Comparison of ENCODE assay signal across 29 mouse cellular contexts in genomic region chr2:155787949-155788931, GRCm38 (mm10). TPM values are rescaled to one million over a fixed set of nuclear protein-coding genes. Genes with fewer than 3 reads are reported as not detected.
DNase-seq lines count a peak whose midpoint lies in the region; ATAC-seq and TF ChIP-seq lines count a peak whose summit lies in the region.
"Had no signal": no experiment of that assay in that cellular context is flagged by ENCODE, and none has a peak within 500 bp of the region (broad histone marks: within the 10 kb centered on the region; RNA-seq: fewer than 3 reads in every experiment).

No protein-coding gene starts in this region.

- H3K9me3 ChIP-seq in hindbrain, postnatal 0 days (ENCODE audit: low read length), result no peaks in the 10 kb centered on the region
- no peaks in the 10 kb centered on the region for H3K9me3 ChIP-seq in hindbrain, embryonic 13.5 days
- H3K9me3 ChIP-seq: embryonic facial prominence, embryonic 13.5 days; heart, embryonic 15.5 days; liver, embryonic 13.5 days; midbrain, embryonic 12.5 days; stomach, embryonic 15.5 days had no signal

- H3K79me2 ChIP-seq in heart, adult 2 months (replicated peaks; ENCODE audit: control insufficient read depth, insufficient read depth, low read length), result no peaks in the 10 kb centered on the region

- peak; percentile 52 for DNase-seq in hindbrain, postnatal 0 days (ENCODE audit: low spot score)
- DNase-seq in cerebellum, adult 11-12 months, result peak; percentile 68
- peak; percentile 72 for DNase-seq in cerebellum, adult 9-11 months
- DNase-seq in retina, postnatal 1 day, result no peak
- no peak for DNase-seq in spleen, postnatal 36 days (ENCODE audit: low spot score in 2 of 2)
- no peak for DNase-seq in heart, adult 2 months
- DNase-seq: adrenal gland, postnatal 25 days; embryo, embryonic 11 days; gastrocnemius, adult 2 months; heart, postnatal 36 days; kidney, postnatal 25 days; liver, embryonic 13.5 days; lung, embryonic 14.5 days; thymus, postnatal 25 days had no signal

- H3K4me2 ChIP-seq in hindbrain, postnatal 0 days (ENCODE audit: low read depth, low read length), result no peak overlapping the region
- H3K4me2 ChIP-seq in hindbrain, embryonic 13.5 days, result no peak overlapping the region
- H3K4me2 ChIP-seq: embryonic facial prominence, embryonic 13.5 days; heart, embryonic 15.5 days; hindbrain, embryonic 14.5 days; liver, embryonic 13.5 days; lung, embryonic 14.5 days; midbrain, embryonic 12.5 days; stomach, embryonic 15.5 days had no signal

- H3K9ac ChIP-seq in hindbrain, postnatal 0 days (replicated peaks; ENCODE audit: low read length), result no peak overlapping the region
- H3K9ac ChIP-seq in hindbrain, embryonic 13.5 days, result no peak overlapping the region
- H3K9ac ChIP-seq in heart, adult 2 months (ENCODE audit: low read depth, low read length), result no peak overlapping the region
- H3K9ac ChIP-seq: embryonic facial prominence, embryonic 13.5 days; heart, embryonic 15.5 days; hindbrain, embryonic 14.5 days; liver, embryonic 13.5 days; lung, embryonic 14.5 days; midbrain, embryonic 12.5 days; stomach, embryonic 15.5 days had no signal

- no peak for TF ChIP-seq EP300 in heart, adult 2 months (IDR thresholded peaks at IDR 0.05; ENCODE audit: insufficient read depth, low read depth, low read length)

- no peaks in the 10 kb centered on the region for H3K27me3 ChIP-seq in hindbrain, postnatal 0 days (ENCODE audit: insufficient read depth, low read length)
- H3K27me3 ChIP-seq in hindbrain, embryonic 13.5 days, result no peaks in the 10 kb centered on the region
- H3K27me3 ChIP-seq in heart, adult 2 months (ENCODE audit: control insufficient read depth, insufficient read depth, low read length), result no peaks in the 10 kb centered on the region; the same call in 1 of the 2 replicates
- H3K27me3 ChIP-seq: embryonic facial prominence, embryonic 13.5 days; midbrain, embryonic 12.5 days had no signal

- no peak overlapping the region for H3K4me3 ChIP-seq in hindbrain, postnatal 0 days (ENCODE audit: low read length)
- no peak overlapping the region for H3K4me3 ChIP-seq in hindbrain, embryonic 13.5 days
- no peak overlapping the region for H3K4me3 ChIP-seq in heart, adult 2 months
- H3K4me3 ChIP-seq: embryonic facial prominence, embryonic 13.5 days; erythroblast, embryonic 14.5 days; gastrocnemius, adult 2 months; heart, embryonic 15.5 days; layer of hippocampus, adult 2 months; liver, embryonic 13.5 days; midbrain, embryonic 12.5 days; stomach, embryonic 15.5 days had no signal

- H3K27ac ChIP-seq in hindbrain, postnatal 0 days, result peak overlapping the region; percentile 51
- no peak overlapping the region for H3K27ac ChIP-seq in hindbrain, embryonic 13.5 days
- no peak overlapping the region for H3K27ac ChIP-seq in heart, adult 2 months
- H3K27ac ChIP-seq: embryonic facial prominence, embryonic 13.5 days; gastrocnemius, adult 2 months; heart, embryonic 15.5 days; hindbrain, embryonic 14.5 days; layer of hippocampus, adult 2 months; liver, embryonic 13.5 days; midbrain, embryonic 12.5 days; stomach, embryonic 15.5 days had no signal

- intact Hi-C loops in heart, adult 2 months (cut with DNase I), result no loop called here

- WGBS in hindbrain, postnatal 0 days, result 62% methylated on average over 18 of the region's 18 CpGs
- WGBS in hindbrain, embryonic 13.5 days, result 77% methylated on average over 18 of the region's 18 CpGs
- 59% methylated on average over 18 of the region's 18 CpGs for WGBS in heart, adult 2 months

- no peaks in the 10 kb centered on the region for H3K36me3 ChIP-seq in hindbrain, postnatal 0 days (ENCODE audit: insufficient read depth, low read length)
- H3K36me3 ChIP-seq in hindbrain, embryonic 13.5 days, result 0 out of 2 replicates have a peak, but pooled peaks cover 3% of the 10 kb centered on the region
- no peaks in the 10 kb centered on the region for H3K36me3 ChIP-seq in heart, adult 2 months (ENCODE audit: control insufficient read depth, insufficient read depth, low read length)
- H3K36me3 ChIP-seq: embryonic facial prominence, embryonic 13.5 days; heart, embryonic 15.5 days; liver, embryonic 13.5 days; midbrain, embryonic 12.5 days; stomach, embryonic 15.5 days had no signal

- peak; percentile 57 for ATAC-seq in hindbrain, postnatal 0 days
- no peak for ATAC-seq in hindbrain, embryonic 13.5 days (ENCODE audit: low FRiP score)
- ATAC-seq: intestine, postnatal 0 days had no signal

- TF ChIP-seq CTCF in hindbrain, postnatal 0 days (IDR thresholded peaks at IDR 0.05; ENCODE audit: low read depth), result no peak
- TF ChIP-seq CTCF in heart, adult 2 months (IDR thresholded peaks at IDR 0.05), result no peak

- TF ChIP-seq POLR2A in heart, adult 2 months (IDR thresholded peaks at IDR 0.05; ENCODE audit: insufficient read depth, low read depth, low read length), result no peak

- 0 out of 2 replicates have a peak, but pooled peaks cover 4% of the 10 kb centered on the region for H3K4me1 ChIP-seq in hindbrain, postnatal 0 days (ENCODE audit: insufficient read depth, low read length)
- 0 out of 2 replicates have a peak, but pooled peaks cover 10% of the 10 kb centered on the region for H3K4me1 ChIP-seq in hindbrain, embryonic 13.5 days (replicated peaks)
- no peaks in the 10 kb centered on the region for H3K4me1 ChIP-seq in heart, adult 2 months (ENCODE audit: control insufficient read depth, insufficient read depth, low read length)
- H3K4me1 ChIP-seq: embryonic facial prominence, embryonic 13.5 days; heart, embryonic 15.5 days; liver, embryonic 13.5 days; stomach, embryonic 15.5 days had no signal

RNA-seq across cellular contexts. Expression of gene Mmp24, which starts 13.1 kb away (rescaled TPM):
- 161 and 179 TPM in 2 replicates for total RNA-seq in hindbrain, postnatal 0 days (2014; rRNA removed)
- 12.2 and 12.4 TPM in 2 replicates for polyA plus RNA-seq in hindbrain, postnatal 0 days (2015; fragmentation: Nextera tagmentation; extraction: Ambion mirVana)
- polyA plus RNA-seq in hindbrain, embryonic 13.5 days (2015; fragmentation: Nextera tagmentation; extraction: Ambion mirVana), result 11.3 and 11.9 TPM in 2 replicates
- total RNA-seq in heart, adult 2 months (2021), result not detected
- polyA plus RNA-seq in heart, adult 2 months (2012; rRNA removed), result 0.06 TPM in 1 of 2 replicates, not detected in the other
- total RNA-seq: gastrocnemius, adult 2 months; heart, postnatal 36 days had no signal
- polyA plus RNA-seq: kidney, embryonic 14.5 days; liver, embryonic 13.5 days; lung, embryonic 14.5 days; spleen, adult 2 months had no signal

RNA-seq across cellular contexts. Expression of gene BC029722, which starts 31.0 kb away (rescaled TPM):
- total RNA-seq in hindbrain, postnatal 0 days (2014; rRNA removed), result 31.9 and 35.4 TPM in 2 replicates
- 52.2 and 53.4 TPM in 2 replicates for polyA plus RNA-seq in hindbrain, postnatal 0 days (2015; fragmentation: Nextera tagmentation; extraction: Ambion mirVana)
- 28.5 and 28.6 TPM in 2 replicates for polyA plus RNA-seq in hindbrain, embryonic 13.5 days (2015; fragmentation: Nextera tagmentation; extraction: Ambion mirVana)
- 10 to 100 TPM; 25.4 to 28.9 TPM for total RNA-seq in heart, adult 2 months (2021)
- 41.0 and 43.7 TPM in 2 replicates for polyA plus RNA-seq in heart, adult 2 months (2012; rRNA removed)

RNA-seq across cellular contexts. Expression of gene Procr, which starts 37.3 kb away (rescaled TPM):
- total RNA-seq in hindbrain, postnatal 0 days (2014; rRNA removed), result 1.1 and 1.4 TPM in 2 replicates
- 1.6 and 2.6 TPM in 2 replicates for polyA plus RNA-seq in hindbrain, postnatal 0 days (2015; fragmentation: Nextera tagmentation; extraction: Ambion mirVana)
- 2.8 and 4.1 TPM in 2 replicates for polyA plus RNA-seq in hindbrain, embryonic 13.5 days (2015; fragmentation: Nextera tagmentation; extraction: Ambion mirVana)
- total RNA-seq in heart, adult 2 months (2021), result 1 to 10 TPM; 3.0 to 4.8 TPM
- 2.0 and 2.4 TPM in 2 replicates for polyA plus RNA-seq in heart, adult 2 months (2012; rRNA removed)

RNA-seq across cellular contexts. Expression of gene Eif6, which starts 38.5 kb away (rescaled TPM):
- total RNA-seq in hindbrain, postnatal 0 days (2014; rRNA removed), result 105 and 110 TPM in 2 replicates
- polyA plus RNA-seq in hindbrain, postnatal 0 days (2015; fragmentation: Nextera tagmentation; extraction: Ambion mirVana), result 138 and 144 TPM in 2 replicates
- polyA plus RNA-seq in hindbrain, embryonic 13.5 days (2015; fragmentation: Nextera tagmentation; extraction: Ambion mirVana), result 148 and 152 TPM in 2 replicates
- 10 to 100 TPM; 51.2 to 52.3 TPM for total RNA-seq in heart, adult 2 months (2021)
- polyA plus RNA-seq in heart, adult 2 months (2012; rRNA removed), result 40.1 and 51.4 TPM in 2 replicates

RNA-seq across cellular contexts. Expression of gene Fam83c, which starts 46.4 kb away (rescaled TPM):
- total RNA-seq in hindbrain, postnatal 0 days (2014; rRNA removed), result not detected in 2 replicates
- 0.10 and 0.15 TPM in 2 replicates for polyA plus RNA-seq in hindbrain, postnatal 0 days (2015; fragmentation: Nextera tagmentation; extraction: Ambion mirVana)
- 0.60 and 0.63 TPM in 2 replicates for polyA plus RNA-seq in hindbrain, embryonic 13.5 days (2015; fragmentation: Nextera tagmentation; extraction: Ambion mirVana)
- not detected for total RNA-seq in heart, adult 2 months (2021)
- polyA plus RNA-seq in heart, adult 2 months (2012; rRNA removed), result not detected in 2 replicates
- total RNA-seq: gastrocnemius, adult 2 months; gastrocnemius, postnatal 4 days; heart, postnatal 36 days; layer of hippocampus, adult 2 months; left cerebral cortex, postnatal 14 days; megakaryocyte, adult 5-6 weeks had no signal
- polyA plus RNA-seq: erythroblast, embryonic 14.5 days; frontal cortex, adult 2 months; spleen, adult 2 months had no signal

Comparison
In these comparisons a context has a peak if more than half of its experiments do, and no peak if none do; other contexts are left out.
1. DNase-seq: peak in hindbrain, postnatal 0 days (single experiment), cerebellum, adult 11-12 months (single experiment) and cerebellum, adult 9-11 months (single experiment); none in retina, postnatal 1 day (single experiment), spleen, postnatal 36 days (0 of 2) and heart, adult 2 months (0 of 2).
2. RNA of gene Mmp24, which starts 13.1 kb away (polyA plus RNA-seq): 12.2 to 12.4 TPM in hindbrain, postnatal 0 days and 11.3 to 11.9 TPM in hindbrain, embryonic 13.5 days; 0.06 TPM in heart, adult 2 months; every median in the first group is over 10 times any median in the second.